Mouse (Mus musculus) intestine, embryonic 16.5 days (tissue): ENCODE results near the gene Apol11b. TPM values are rescaled to one million over a fixed set of nuclear protein-coding genes. Genes with fewer than 3 reads are reported as not detected.

ENCODE experiments used
- ATAC-seq: fragments of 200-750 bp; cut with Nextera tagmentation; 2 replicates; pipeline ENCODE4 v1.8.0; 2017; ENCODE audit warnings: moderate TSS enrichment, moderate library complexity
- H3K27ac ChIP-seq: fragments of 300-500 bp; sonication (generic); 2 replicates; pipeline ENCODE4 v1.5.1; 2014; ENCODE audit warnings: mild to moderate bottlenecking, low read length
- H3K27me3 ChIP-seq: fragments of 300-500 bp; sonication (generic); replicated peaks from 2 replicates; pipeline ENCODE4 v1.6.1; 2014; ENCODE audit warnings: low read length, control low read depth, mixed read lengths; ENCODE audit not compliant: control insufficient read depth, insufficient read depth
- H3K36me3 ChIP-seq: fragments of 300-500 bp; sonication (generic); 2 replicates; pipeline ENCODE4 v1.6.1; 2014; ENCODE audit warnings: low read length, control low read depth; ENCODE audit not compliant: control insufficient read depth, insufficient read depth
- H3K4me1 ChIP-seq: fragments of 300-500 bp; sonication (generic); 2 replicates; pipeline ENCODE4 v1.6.1; 2014; ENCODE audit warnings: low read length, control low read depth, mixed read lengths; ENCODE audit not compliant: control insufficient read depth, insufficient read depth
- H3K4me2 ChIP-seq: fragments of 300-500 bp; sonication (generic); 2 replicates; pipeline ENCODE4 v1.6.1; 2014; ENCODE audit warnings: low read depth, low read length, control low read depth
- H3K4me3 ChIP-seq: fragments of 300-500 bp; sonication (generic); 2 replicates; pipeline ENCODE4 v1.5.1; 2014; ENCODE audit warnings: mild to moderate bottlenecking, low read length
- H3K9ac ChIP-seq: fragments of 300-500 bp; sonication (generic); 2 replicates; pipeline ENCODE4 v1.6.1; 2014; ENCODE audit warnings: low read depth, low read length
- H3K9me3 ChIP-seq: fragments of 300-500 bp; sonication (generic); 2 replicates; pipeline ENCODE4 v1.6.1; 2016; ENCODE audit warnings: low read length, control low read depth; ENCODE audit not compliant: control insufficient read depth
- WGBS: fragments of 180-500 bp; shearing (Covaris S2); extraction: QIAGEN DNeasy Blood & Tissue Kit; methylation state at CpG from one replicate; pipeline ENCODE4 v1.1.7; 2014; 5-methylcytosine and 5-hydroxymethylcytosine counted together
- polyA plus RNA-seq: library from polyadenylated mRNA; unstranded; fragments of >200 nt; fragmentation: Nextera tagmentation; extraction: Ambion mirVana; gene quantifications from 2 replicates; pipeline ENCODE4 v1.2.1, GENCODE M21; 2015

Apol11b gene
- polyA plus RNA-seq, 1 experiment from 2014 or later, result 0.17 TPM

GRCm38 (mm10) chr15:77624710-77625109 lies 18.4 kb downstream of the Apol11b start:
- no peak overlapping the region for H3K9ac ChIP-seq
- H3K36me3 ChIP-seq, result no peaks in the 10 kb centered on the region
- H3K27ac ChIP-seq, result no peak overlapping the region
- H3K9me3 ChIP-seq, result no peaks in the 10 kb centered on the region
- H3K27me3 ChIP-seq, result no peaks in the 10 kb centered on the region
- H3K4me3 ChIP-seq, result no peak overlapping the region
- ATAC-seq, result no peak
- 88% methylated on average over 1 of the region's 1 CpGs for WGBS
- H3K4me2 ChIP-seq, result no peak overlapping the region
- H3K4me1 ChIP-seq, result no peaks in the 10 kb centered on the region

- Histone ChIP-seq H3K4me3 (no peak overlapping the region), H3K9me3 (no peaks in the 10 kb centered on the region), H3K36me3 (no peaks in the 10 kb centered on the region), H3K4me2 (no peak overlapping the region), H3K4me1 (no peaks in the 10 kb centered on the region), H3K9ac (no peak overlapping the region), H3K27ac (no peak overlapping the region), H3K27me3 (no peaks in the 10 kb centered on the region)
- 92% methylated on average over 3 of the region's 3 CpGs for WGBS
- no peak for ATAC-seq
Observed at GRCm38 (mm10) chr15:77606069-77606468, 37.0 kb downstream of the Apol11b start.

- Histone ChIP-seq H3K27ac (no peak within 1 kb of the TSS), H3K36me3 (no peaks in the 10 kb centered on the region), H3K4me3 (no peak within 1 kb of the TSS), H3K9ac (no peak within 1 kb of the TSS), H3K4me2 (no peak within 1 kb of the TSS), H3K9me3 (no peaks in the 10 kb centered on the region), H3K27me3 (no peaks in the 10 kb centered on the region), H3K4me1 (peaks cover 4% of the 10 kb centered on the region; the same call in 1 of the 2 replicates)
- 96% methylated on average over 1 of the region's 1 CpGs for WGBS
- no peak for ATAC-seq
Observed at GRCm38 (mm10) chr15:77598958-77599357, 44.1 kb downstream of the Apol11b start, which contains the start of gene Gm36245. Gene Gm36245, plus strand, starts transcription at chr15:77599258.

GRCm38 (mm10) chr15:77598429-77598828 lies 44.7 kb downstream of the Apol11b start:
- H3K4me2 ChIP-seq, result no peak overlapping the region
- no peaks in the 10 kb centered on the region for H3K36me3 ChIP-seq
- 53% methylated on average over 3 of the region's 3 CpGs for WGBS
- no peaks in the 10 kb centered on the region for H3K27me3 ChIP-seq
- H3K9ac ChIP-seq, result no peak overlapping the region
- no peak overlapping the region for H3K4me3 ChIP-seq
- no peak for ATAC-seq
- H3K4me1 ChIP-seq, result peaks cover 4% of the 10 kb centered on the region; the same call in 1 of the 2 replicates
- no peaks in the 10 kb centered on the region for H3K9me3 ChIP-seq
- no peak overlapping the region for H3K27ac ChIP-seq

GRCm38 (mm10) chr15:77595961-77596360 lies 47.1 kb downstream of the Apol11b start, which contains the start of gene Apol10b:
Gene Apol10b, minus strand, starts transcription at chr15:77596125.
- Histone ChIP-seq H3K4me2 (0 out of 2 replicates have a peak within 1 kb of the TSS, but pooled peaks have one; percentile 5), H3K4me1 (peaks cover 7% of the 10 kb centered on the region; the same call in 1 of the 2 replicates), H3K27ac (0 out of 2 replicates have a peak within 1 kb of the TSS, but pooled peaks have one; percentile 11), H3K9ac (0 out of 2 replicates have a peak within 1 kb of the TSS, but pooled peaks have one; percentile 40), H3K4me3 (no peak within 1 kb of the TSS), H3K9me3 (no peaks in the 10 kb centered on the region), H3K36me3 (no peaks in the 10 kb centered on the region), H3K27me3 (no peaks in the 10 kb centered on the region)
- 42% methylated on average over 5 of the region's 5 CpGs for WGBS
- ATAC-seq, result peak; percentile 44; the same call in 1 of the 2 replicates

GRCm38 (mm10) chr15:77593557-77593956 lies 49.5 kb downstream of the Apol11b start:
- Histone ChIP-seq H3K36me3 (no peaks in the 10 kb centered on the region), H3K4me1 (peaks cover 10% of the 10 kb centered on the region; the same call in 1 of the 2 replicates), H3K9me3 (no peaks in the 10 kb centered on the region), H3K9ac (no peak overlapping the region), H3K27ac (no peak overlapping the region), H3K4me2 (no peak overlapping the region), H3K27me3 (no peaks in the 10 kb centered on the region), H3K4me3 (no peak overlapping the region)
- 64% methylated on average over 1 of the region's 1 CpGs for WGBS
- ATAC-seq, result no peak

GRCm38 (mm10) chr15:77590881-77591280 lies 52.2 kb downstream of the Apol11b start:
- Histone ChIP-seq H3K27ac (no peak overlapping the region), H3K4me2 (no peak overlapping the region), H3K36me3 (no peaks in the 10 kb centered on the region), H3K9ac (no peak overlapping the region), H3K9me3 (no peaks in the 10 kb centered on the region), H3K4me3 (no peak overlapping the region), H3K4me1 (peaks cover 6% of the 10 kb centered on the region; the same call in 1 of the 2 replicates), H3K27me3 (no peaks in the 10 kb centered on the region; the same call in 1 of the 2 replicates)
- peak; percentile 56; the same call in 1 of the 2 replicates for ATAC-seq
- WGBS, result 65% methylated on average over 2 of the region's 2 CpGs

- Histone ChIP-seq H3K4me1 (peaks cover 6% of the 10 kb centered on the region; the same call in 1 of the 2 replicates), H3K27ac (no peak overlapping the region), H3K9ac (no peak overlapping the region), H3K9me3 (no peaks in the 10 kb centered on the region), H3K27me3 (no peaks in the 10 kb centered on the region; the same call in 1 of the 2 replicates), H3K36me3 (no peaks in the 10 kb centered on the region), H3K4me2 (no peak overlapping the region), H3K4me3 (no peak overlapping the region)
- ATAC-seq, result no peak
Observed at GRCm38 (mm10) chr15:77588981-77589380, 54.1 kb downstream of the Apol11b start.

- H3K4me3 ChIP-seq, result no peak overlapping the region
- no peak overlapping the region for H3K27ac ChIP-seq
- no peak overlapping the region for H3K4me2 ChIP-seq
- H3K9me3 ChIP-seq, result no peaks in the 10 kb centered on the region
- H3K4me1 ChIP-seq, result peaks cover 6% of the 10 kb centered on the region; the same call in 1 of the 2 replicates
- H3K27me3 ChIP-seq, result no peaks in the 10 kb centered on the region; the same call in 1 of the 2 replicates
- no peak for ATAC-seq
- H3K9ac ChIP-seq, result no peak overlapping the region
- no peaks in the 10 kb centered on the region for H3K36me3 ChIP-seq
Observed at GRCm38 (mm10) chr15:77587026-77587425, 56.1 kb downstream of the Apol11b start.
